Mouse (Mus musculus) hindbrain, embryonic 15.5 days (tissue): ENCODE results near the gene Ano7. TPM values are rescaled to one million over a fixed set of nuclear protein-coding genes. Genes with fewer than 3 reads are reported as not detected.

Experiments used
- ATAC-seq: fragments of 200-750 bp; cut with Nextera tagmentation; 2 replicates; pipeline ENCODE4 v1.8.0; 2017; ENCODE audit warnings: low read depth, moderate number of reproducible peaks, moderate TSS enrichment; ENCODE audit not compliant: low FRiP score
- H3K27ac ChIP-seq: fragments of 300-500 bp; sonication (generic); replicated peaks from 2 replicates; pipeline ENCODE4 v1.5.1; 2015; ENCODE audit warnings: mild to moderate bottlenecking, inconsistent platforms
- H3K27me3 ChIP-seq: fragments of 300-500 bp; sonication (generic); 2 replicates; pipeline ENCODE4 v1.6.1; 2015; ENCODE audit warnings: control low read depth, inconsistent platforms
- H3K36me3 ChIP-seq: fragments of 300-500 bp; sonication (generic); 2 replicates; pipeline ENCODE4 v1.6.1; 2015; ENCODE audit warnings: control low read depth, inconsistent platforms
- H3K4me1 ChIP-seq: fragments of 300-500 bp; sonication (generic); replicated peaks from 2 replicates; pipeline ENCODE4 v1.6.1; 2015; ENCODE audit warnings: control low read depth, inconsistent platforms
- H3K4me2 ChIP-seq: fragments of 300-500 bp; sonication (generic); 2 replicates; pipeline ENCODE4 v1.6.1; 2015; ENCODE audit warnings: moderate library complexity, mild to moderate bottlenecking, inconsistent platforms
- H3K4me3 ChIP-seq: fragments of 300-500 bp; sonication (generic); 2 replicates; pipeline ENCODE4 v1.5.1; 2015; ENCODE audit warnings: mild to moderate bottlenecking, inconsistent platforms
- H3K9ac ChIP-seq: fragments of 300-500 bp; sonication (generic); 2 replicates; pipeline ENCODE4 v1.6.1; 2015; ENCODE audit warnings: inconsistent platforms
- H3K9me3 ChIP-seq: fragments of 300-500 bp; sonication (generic); 2 replicates; pipeline ENCODE4 v1.6.1; 2016; ENCODE audit warnings: control low read depth, inconsistent platforms
- WGBS: fragments of 180-500 bp; shearing (Covaris S2); methylation state at CpG from one replicate; pipeline ENCODE4 v1.1.7; 2015; 5-methylcytosine and 5-hydroxymethylcytosine counted together
- polyA plus RNA-seq: library from polyadenylated mRNA; unstranded; fragments of >200 nt; fragmentation: Nextera tagmentation; extraction: Ambion mirVana; gene quantifications from 2 replicates; pipeline ENCODE4 v1.2.1, GENCODE M21; 2015

Gene Ano7
- polyA plus RNA-seq: 0.88 and 1.2 TPM in 2 replicates

- no peak within 1 kb of the TSS for H3K4me2 ChIP-seq
- 83% methylated on average over 4 of the region's 4 CpGs for WGBS
- H3K27me3 ChIP-seq: no peaks in the 10 kb centered on the region
- H3K9me3 ChIP-seq: no peaks in the 10 kb centered on the region
- no peak within 1 kb of the TSS for H3K9ac ChIP-seq
- no peak for ATAC-seq
- H3K4me1 ChIP-seq: no peaks in the 10 kb centered on the region
- H3K27ac ChIP-seq: no peak within 1 kb of the TSS
- H3K36me3 ChIP-seq: no peaks in the 10 kb centered on the region
- H3K4me3 ChIP-seq: no peak within 1 kb of the TSS
Measured at GRCm38 (mm10) chr1:93373665-93374064, at the start of gene Ano7. Gene Ano7, plus strand, starts transcription at chr1:93373930.

- H3K9me3 ChIP-seq: no peaks in the 10 kb centered on the region
- peaks cover 26% of the 10 kb centered on the region for H3K36me3 ChIP-seq
- H3K27ac ChIP-seq: no peak overlapping the region
- 94% methylated on average over 6 of the region's 6 CpGs for WGBS
- no peak overlapping the region for H3K4me2 ChIP-seq
- no peak overlapping the region for H3K9ac ChIP-seq
- H3K4me1 ChIP-seq: no peaks in the 10 kb centered on the region
- H3K4me3 ChIP-seq: no peak overlapping the region
- no peak for ATAC-seq
- no peaks in the 10 kb centered on the region for H3K27me3 ChIP-seq
Measured at GRCm38 (mm10) chr1:93323973-93324372, 49.8 kb upstream of the Ano7 start.

- no peaks in the 10 kb centered on the region for H3K27me3 ChIP-seq
- H3K36me3 ChIP-seq: peaks cover 8% of the 10 kb centered on the region
- ATAC-seq: no peak
- H3K27ac ChIP-seq: no peak overlapping the region
- 91% methylated on average over 3 of the region's 3 CpGs for WGBS
- H3K9me3 ChIP-seq: no peaks in the 10 kb centered on the region
- H3K4me3 ChIP-seq: no peak overlapping the region
- H3K9ac ChIP-seq: no peak overlapping the region
- no peaks in the 10 kb centered on the region for H3K4me1 ChIP-seq
- no peak overlapping the region for H3K4me2 ChIP-seq
Measured at GRCm38 (mm10) chr1:93326446-93326845, 47.3 kb upstream of the Ano7 start.

- Histone ChIP-seq H3K4me2 (no peak overlapping the region), H3K27ac (no peak overlapping the region), H3K4me1 (no peaks in the 10 kb centered on the region), H3K27me3 (no peaks in the 10 kb centered on the region), H3K9me3 (no peaks in the 10 kb centered on the region), H3K36me3 (no peaks in the 10 kb centered on the region; the same call in 1 of the 2 replicates), H3K9ac (no peak overlapping the region), H3K4me3 (no peak overlapping the region)
- ATAC-seq: no peak
- whole genome bisulfite sequencing: 71% methylated on average over 2 of the region's 2 CpGs
Measured at GRCm38 (mm10) chr1:93334621-93335020, 39.1 kb upstream of the Ano7 start.

GRCm38 (mm10) chr1:93342648-93343503 is 30.9 kb upstream of the Ano7 start, which contains the start of the genes Ppp1r7 and Pask:
Gene Ppp1r7, plus strand, starts transcription at chr1:93342854.
Gene Pask, minus strand, starts transcription at chr1:93343482.
- Histone ChIP-seq H3K9ac (peak within 1 kb of the TSS; percentile 84), H3K9me3 (no peaks in the 10 kb centered on the region), H3K4me2 (peak within 1 kb of the TSS; percentile 99), H3K4me3 (peak within 1 kb of the TSS; percentile 69), H3K36me3 (peaks cover 10% of the 10 kb centered on the region), H3K27ac (peak within 1 kb of the TSS; percentile 77), H3K27me3 (no peaks in the 10 kb centered on the region), H3K4me1 (peaks cover 23% of the 10 kb centered on the region)
- ATAC-seq: peak; percentile 94
- WGBS: under 1% methylated on average over 63 of the region's 63 CpGs

GRCm38 (mm10) chr1:93343504-93344047 is 30.2 kb upstream of the Ano7 start:
- ATAC-seq: peak; percentile 98
- H3K4me3 ChIP-seq: peak overlapping the region; percentile 69
- peak overlapping the region; percentile 99 for H3K4me2 ChIP-seq
- no peaks in the 10 kb centered on the region for H3K27me3 ChIP-seq
- peaks cover 23% of the 10 kb centered on the region for H3K4me1 ChIP-seq
- under 1% methylated on average over 37 of the region's 39 CpGs for WGBS
- H3K36me3 ChIP-seq: peaks cover 17% of the 10 kb centered on the region
- H3K9ac ChIP-seq: peak overlapping the region; percentile 84
- peak overlapping the region; percentile 77 for H3K27ac ChIP-seq
- H3K9me3 ChIP-seq: no peaks in the 10 kb centered on the region

GRCm38 (mm10) chr1:93347176-93347575 is 26.6 kb upstream of the Ano7 start:
- ATAC-seq: no peak
- H3K27ac ChIP-seq: no peak overlapping the region
- H3K9me3 ChIP-seq: no peaks in the 10 kb centered on the region
- H3K9ac ChIP-seq: no peak overlapping the region
- peaks cover 17% of the 10 kb centered on the region for H3K4me1 ChIP-seq
- peaks cover 30% of the 10 kb centered on the region for H3K36me3 ChIP-seq
- WGBS: 95% methylated on average over 5 of the region's 5 CpGs
- H3K27me3 ChIP-seq: no peaks in the 10 kb centered on the region
- H3K4me3 ChIP-seq: no peak overlapping the region
- H3K4me2 ChIP-seq: no peak overlapping the region

GRCm38 (mm10) chr1:93349701-93350100 is 24.0 kb upstream of the Ano7 start:
- Histone ChIP-seq H3K36me3 (peaks cover 53% of the 10 kb centered on the region), H3K27me3 (no peaks in the 10 kb centered on the region), H3K4me1 (peaks cover 6% of the 10 kb centered on the region), H3K4me2 (no peak overlapping the region), H3K27ac (no peak overlapping the region), H3K4me3 (no peak overlapping the region), H3K9ac (no peak overlapping the region), H3K9me3 (no peaks in the 10 kb centered on the region)
- ATAC-seq: no peak
- 55% methylated on average over 4 of the region's 4 CpGs for WGBS

GRCm38 (mm10) chr1:93352724-93353123 is 21.0 kb upstream of the Ano7 start:
- 81% methylated on average over 2 of the region's 2 CpGs for WGBS
- ATAC-seq: no peak
- Histone ChIP-seq H3K4me2 (no peak overlapping the region), H3K27me3 (no peaks in the 10 kb centered on the region), H3K27ac (no peak overlapping the region), H3K4me3 (no peak overlapping the region), H3K4me1 (no peaks in the 10 kb centered on the region), H3K9ac (no peak overlapping the region), H3K36me3 (peaks cover 64% of the 10 kb centered on the region), H3K9me3 (no peaks in the 10 kb centered on the region)

- H3K4me3 ChIP-seq: no peak overlapping the region
- no peak overlapping the region for H3K9ac ChIP-seq
- H3K4me1 ChIP-seq: no peaks in the 10 kb centered on the region
- peaks cover 77% of the 10 kb centered on the region for H3K36me3 ChIP-seq
- no peak for ATAC-seq
- WGBS: 94% methylated on average over 4 of the region's 4 CpGs
- no peak overlapping the region for H3K4me2 ChIP-seq
- no peak overlapping the region for H3K27ac ChIP-seq
- no peaks in the 10 kb centered on the region for H3K27me3 ChIP-seq
- no peaks in the 10 kb centered on the region for H3K9me3 ChIP-seq
Measured at GRCm38 (mm10) chr1:93362661-93363060, 11.1 kb upstream of the Ano7 start.

- Histone ChIP-seq H3K36me3 (peaks cover 53% of the 10 kb centered on the region), H3K4me1 (no peaks in the 10 kb centered on the region), H3K9me3 (no peaks in the 10 kb centered on the region), H3K27ac (no peak overlapping the region), H3K4me2 (no peak overlapping the region), H3K27me3 (no peaks in the 10 kb centered on the region), H3K9ac (no peak overlapping the region), H3K4me3 (no peak overlapping the region)
- WGBS: 95% methylated on average over 6 of the region's 6 CpGs
- no peak for ATAC-seq
Measured at GRCm38 (mm10) chr1:93365641-93366040, 8.1 kb upstream of the Ano7 start.

GRCm38 (mm10) chr1:93377307-93377706 is 3.6 kb downstream of the Ano7 start:
- Histone ChIP-seq H3K4me3 (no peak overlapping the region), H3K9me3 (no peaks in the 10 kb centered on the region), H3K27me3 (no peaks in the 10 kb centered on the region), H3K36me3 (no peaks in the 10 kb centered on the region), H3K4me2 (no peak overlapping the region), H3K4me1 (no peaks in the 10 kb centered on the region), H3K9ac (no peak overlapping the region), H3K27ac (no peak overlapping the region)
- no peak for ATAC-seq
- WGBS: 78% methylated on average over 5 of the region's 5 CpGs
